ENCODE assay signal across 7 mouse cellular contexts in the genomic region with DNA sequence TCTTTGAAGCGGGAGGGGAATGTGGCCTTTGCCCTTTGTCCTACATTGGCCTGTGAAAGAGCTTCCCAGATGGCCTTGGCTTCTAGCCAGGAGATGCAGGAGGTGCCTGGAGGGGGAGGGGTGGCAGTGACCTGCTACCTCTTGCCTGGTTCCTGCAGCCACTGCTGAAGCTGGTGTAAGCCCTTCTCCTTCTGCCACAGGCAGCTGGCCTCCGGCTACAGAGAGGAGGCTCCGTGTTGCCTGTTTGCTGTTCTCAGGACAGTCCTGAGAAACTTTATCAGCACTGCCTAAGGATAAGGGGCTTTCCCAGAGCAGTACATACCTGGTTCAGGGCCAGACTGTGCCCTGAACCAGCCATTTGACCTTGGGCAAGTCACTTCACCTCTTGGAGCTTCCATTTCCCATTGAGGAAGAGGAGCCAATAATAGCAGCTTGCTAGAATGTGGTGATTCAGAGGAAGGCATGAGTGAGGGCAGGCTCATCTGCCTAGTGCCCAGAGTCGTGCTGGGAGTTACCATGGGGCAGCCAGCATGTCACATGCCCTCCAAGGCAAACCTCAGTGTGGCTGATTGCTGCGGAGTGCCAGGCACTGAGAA. TPM values are rescaled to one million over a fixed set of nuclear protein-coding genes. Genes with fewer than 3 reads are reported as not detected.
DNase-seq lines count a peak whose midpoint lies in the region; ATAC-seq lines count a peak whose summit lies in the region.

No protein-coding gene starts in this region.

- DNase-seq in right cerebral cortex, postnatal 14 days: peak; percentile 27
- DNase-seq in right cerebral cortex, postnatal 25 days: no peak
- peak; percentile 81 for DNase-seq in embryo, embryonic 10 days (ENCODE audit: low spot score)
- DNase-seq in limb, embryonic 10.5 days (ENCODE audit: low spot score): peak; percentile 75
- peak; percentile 77 for DNase-seq in skeletal muscle tissue, adult 2 months (ENCODE audit: low read depth, low spot score)
- DNase-seq in frontal cortex, postnatal 36 days (ENCODE audit: low spot score in 2 of 2): no peak

- H3K4me3 ChIP-seq in heart, embryonic 15.5 days: no peak overlapping the region
- H3K4me3 ChIP-seq in limb, embryonic 10.5 days: no peak overlapping the region

- no peaks in the 10 kb centered on the region for H3K9me3 ChIP-seq in heart, embryonic 15.5 days (replicated peaks)
- H3K9me3 ChIP-seq in limb, embryonic 10.5 days (replicated peaks): no peaks in the 10 kb centered on the region

- H3K36me3 ChIP-seq in heart, embryonic 15.5 days: peaks cover 58% of the 10 kb centered on the region
- H3K36me3 ChIP-seq in limb, embryonic 10.5 days: no peaks in the 10 kb centered on the region

- no peak overlapping the region for H3K4me2 ChIP-seq in heart, embryonic 15.5 days

- no peaks in the 10 kb centered on the region for H3K27me3 ChIP-seq in heart, embryonic 15.5 days
- H3K27me3 ChIP-seq in limb, embryonic 10.5 days (ENCODE audit: low read depth, poor library complexity, severe bottlenecking): no peaks in the 10 kb centered on the region

- peak overlapping the region; percentile 84 for H3K27ac ChIP-seq in heart, embryonic 15.5 days
- H3K27ac ChIP-seq in limb, embryonic 10.5 days: peak overlapping the region; percentile 78

- peaks cover 68% of the 10 kb centered on the region for H3K4me1 ChIP-seq in heart, embryonic 15.5 days (replicated peaks)
- peaks cover 33% of the 10 kb centered on the region for H3K4me1 ChIP-seq in limb, embryonic 10.5 days

- WGBS in heart, embryonic 15.5 days: 41% methylated on average over 5 of the region's 5 CpGs
- 52% methylated on average over 5 of the region's 5 CpGs for WGBS in limb, embryonic 10.5 days

- no peak for ATAC-seq in heart, embryonic 15.5 days (replicated peaks; ENCODE audit: insufficient number of reproducible peaks, insufficient read depth, low FRiP score, low read depth)

- no peak overlapping the region for H3K9ac ChIP-seq in heart, embryonic 15.5 days

RNA-seq across cellular contexts. Expression of gene Tgm2, which starts 15.7 kb away (rescaled TPM):
- polyA plus RNA-seq in heart, embryonic 15.5 days (2015; fragmentation: Nextera tagmentation; extraction: Ambion mirVana): 208 and 228 TPM in 2 replicates
- 3.7 and 5.5 TPM in 2 replicates for polyA plus RNA-seq in limb, embryonic 10.5 days (2016; fragmentation: Nextera tagmentation; extraction: Ambion mirVana)

Comparison
In these comparisons a context has a peak if more than half of its experiments do, and no peak if none do; other contexts are left out.
1. DNase-seq: peak in right cerebral cortex, postnatal 14 days (single experiment), embryo, embryonic 10 days (single experiment), limb, embryonic 10.5 days (single experiment) and skeletal muscle tissue, adult 2 months (single experiment); none in right cerebral cortex, postnatal 25 days (single experiment) and frontal cortex, postnatal 36 days (0 of 2).
2. RNA of gene Tgm2, which starts 15.7 kb away (polyA plus RNA-seq): 208 to 228 TPM in heart, embryonic 15.5 days; 3.7 to 5.5 TPM in limb, embryonic 10.5 days; every median in the first group is over 10 times any median in the second.